Mouse (Mus musculus): Measurements from ENCODE around the gene Pus10. TPM values are rescaled to one million over a fixed set of nuclear protein-coding genes. Genes with fewer than 3 reads are reported as not detected.
A peak's percentile ranks its signal among the peaks of the same experiment; 100 is the strongest.

Pus10 gene
- total RNA-seq, 2 experiments from 2014 or later: 15.5 to 16.9 TPM

DNA sequence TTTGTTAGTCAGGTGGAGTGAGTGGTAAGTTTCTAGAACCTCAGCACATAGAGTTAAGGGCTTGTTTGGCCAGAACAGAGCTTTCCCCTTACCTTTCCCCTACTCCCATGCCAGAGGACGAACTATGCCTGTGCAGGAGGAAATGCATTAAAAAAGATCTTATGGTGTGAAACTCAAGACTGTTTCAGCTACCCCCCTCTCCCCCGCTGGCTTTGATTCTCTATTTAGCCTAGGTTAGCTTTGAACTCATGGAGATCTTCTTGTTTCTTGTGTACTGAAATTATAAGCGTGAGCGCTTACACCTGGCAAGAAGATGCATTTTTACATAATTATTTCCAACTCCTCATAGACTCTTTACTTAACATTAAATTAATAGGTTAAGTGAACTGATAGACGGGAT lies 1.1 kb downstream of the Pus10 start:
- intact Hi-C loops (cut with DNase I): loop anchor here (10.0 kb wide), 1 partner anchor 172 kb away; the partner anchor contains the start of gene Ahsa2
- DNase-seq: no peak
- peak overlapping the region; percentile 93 for H3K27ac ChIP-seq
- no peak for TF ChIP-seq CTCF (IDR thresholded peaks at IDR 0.05)
- H3K4me3 ChIP-seq: peak overlapping the region; percentile 74

DNA sequence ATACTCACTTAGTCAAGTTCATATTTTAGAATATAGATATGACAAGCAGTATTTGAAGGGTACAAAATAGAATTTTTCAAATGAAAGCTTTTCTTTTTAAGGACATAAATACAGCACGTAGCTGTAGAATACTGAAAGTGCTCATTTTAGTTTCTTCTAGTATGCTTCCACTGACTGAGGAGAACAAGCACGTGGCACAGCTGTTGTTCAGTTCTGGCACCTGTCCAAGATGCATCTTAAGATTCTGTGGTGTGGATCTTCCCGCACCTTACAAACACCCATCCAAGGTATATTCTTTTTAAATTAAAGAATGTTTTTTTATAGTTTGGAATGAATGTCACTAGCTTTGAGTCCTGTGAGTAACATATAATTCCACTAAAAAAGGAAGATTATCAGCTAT lies 1.7 kb downstream of the Pus10 start:
- no peak for TF ChIP-seq CTCF (IDR thresholded peaks at IDR 0.05)
- Histone ChIP-seq H3K27ac (peak overlapping the region; percentile 93), H3K4me3 (peak overlapping the region; percentile 74)
- intact Hi-C loops (cut with DNase I): loop anchor here (10.0 kb wide), 1 partner anchor 172 kb away; the partner anchor contains the start of gene Ahsa2
- DNase-seq: peak; percentile 25

DNA sequence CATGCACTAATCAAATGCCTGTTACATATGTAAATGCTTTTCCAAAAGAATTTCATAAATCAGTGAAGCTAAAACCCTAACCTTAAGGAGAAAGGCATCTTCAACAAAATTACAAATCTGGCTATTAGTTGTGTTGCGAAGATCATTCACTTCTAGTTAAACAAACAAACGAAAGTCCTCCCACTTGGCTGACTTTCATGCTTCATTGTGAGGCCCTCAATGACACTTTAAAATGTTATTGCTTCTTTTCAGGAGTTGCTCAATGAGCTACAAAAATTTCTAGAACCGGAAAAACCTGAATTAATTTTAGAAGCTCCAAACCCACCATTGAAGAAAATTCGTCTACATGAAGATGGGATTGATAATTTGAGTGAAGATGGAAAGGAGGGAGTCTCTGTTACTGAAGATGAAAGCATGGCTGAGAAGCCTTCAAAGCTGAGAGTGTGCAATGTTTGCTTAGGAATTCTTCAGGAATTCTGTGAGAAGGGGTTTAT lies 6.8 kb downstream of the Pus10 start:
- Histone ChIP-seq H3K4me3 (no peak overlapping the region), H3K27ac (no peak overlapping the region)
- no peak for DNase-seq
- intact Hi-C loops (cut with DNase I): loop anchor here (10.0 kb wide), 2 partner anchors 192 to 222 kb away; partner anchors contain the start of gene Papolg
- TF ChIP-seq CTCF (IDR thresholded peaks at IDR 0.05): no peak

DNA sequence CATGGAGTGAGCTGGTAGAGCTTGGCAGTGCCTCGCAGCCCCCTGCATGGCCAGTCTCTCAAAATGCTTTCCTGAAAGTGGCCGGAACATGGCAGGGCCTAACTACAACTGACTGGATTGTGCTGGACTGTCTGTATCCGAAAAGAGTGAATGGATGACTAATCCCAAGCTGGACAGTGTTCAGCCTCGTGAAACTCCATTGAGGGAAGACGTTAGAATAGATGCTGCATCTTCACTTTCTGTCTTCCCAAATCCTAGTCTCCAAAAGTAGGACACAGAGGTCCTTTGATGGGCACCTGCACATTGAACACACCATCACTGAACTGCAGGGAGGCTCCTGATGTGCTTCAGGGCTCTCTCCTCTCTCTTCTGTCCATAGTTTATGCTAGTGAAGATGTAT lies 10.6 kb downstream of the Pus10 start:
- Histone ChIP-seq H3K27ac (no peak overlapping the region), H3K4me3 (no peak overlapping the region)
- intact Hi-C loops (cut with DNase I): loop anchor here (10.0 kb wide), 2 partner anchors 189 to 219 kb away; partner anchors contain the start of gene Papolg
- DNase-seq: no peak
- no peak for TF ChIP-seq CTCF (IDR thresholded peaks at IDR 0.05)

DNA sequence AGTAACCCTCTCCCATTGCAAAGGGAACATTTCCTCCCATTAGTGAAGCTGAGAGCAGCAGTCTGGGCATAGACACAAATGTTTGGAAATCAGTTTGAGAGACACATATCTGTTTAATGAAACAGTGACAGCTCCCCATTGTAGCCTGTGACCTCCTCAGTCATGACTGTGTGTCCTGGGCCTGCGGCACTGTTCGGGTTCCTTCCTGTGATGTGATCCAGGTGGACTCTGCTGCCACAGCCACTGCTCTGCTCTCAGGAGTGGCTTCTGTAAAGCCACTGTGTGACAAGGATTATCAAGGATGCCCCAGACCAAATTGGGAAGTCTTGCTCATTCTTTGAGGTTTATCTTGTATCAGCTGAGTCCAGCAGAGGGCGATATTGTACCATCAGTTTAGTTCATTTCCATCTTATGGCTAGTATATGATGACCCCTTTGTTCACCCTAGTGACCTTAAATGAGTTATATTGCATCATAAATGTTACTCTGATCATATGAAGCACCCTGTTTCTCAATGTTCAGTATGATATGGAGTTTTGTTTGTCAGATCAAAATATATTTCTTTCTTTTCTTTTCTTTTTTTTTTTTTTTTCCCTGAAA lies 13.7 kb downstream of the Pus10 start:
- Histone ChIP-seq H3K4me3 (no peak overlapping the region), H3K27ac (no peak overlapping the region)
- peak; percentile 25 for DNase-seq
- peak; percentile 85 for TF ChIP-seq CTCF (IDR thresholded peaks at IDR 0.05)
- intact Hi-C loops (cut with DNase I): loop anchor here (2.0 to 10.0 kb wide), 3 partner anchors 186 to 276 kb away; partner anchors contain the start of gene Papolg

DNA sequence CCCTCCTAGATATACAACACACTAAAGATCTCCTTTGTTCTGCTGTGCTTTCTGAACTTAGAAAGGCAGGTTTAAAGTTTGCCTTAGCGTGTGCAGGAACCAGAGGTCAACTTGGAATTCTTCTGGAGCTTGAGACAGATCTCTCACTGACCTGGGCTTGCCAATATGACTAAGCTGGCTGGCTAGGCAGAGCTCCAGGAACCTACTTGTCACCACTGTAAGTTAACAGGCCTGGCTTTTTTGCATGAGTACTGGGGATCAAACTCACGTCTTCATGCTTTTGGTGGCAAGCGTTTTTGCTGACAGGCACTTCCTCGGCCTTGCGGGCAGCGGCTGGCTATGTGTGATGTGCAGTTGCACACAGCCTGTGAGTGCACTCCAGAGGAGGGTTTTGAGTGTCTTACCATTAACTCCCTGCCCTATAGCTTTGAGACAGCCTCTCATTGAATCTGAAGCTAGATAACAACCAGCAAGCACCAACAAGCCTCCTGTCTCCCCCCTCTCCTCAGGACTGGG lies 15.0 kb downstream of the Pus10 start:
- Histone ChIP-seq H3K4me3 (no peak overlapping the region), H3K27ac (no peak overlapping the region)
- peak; percentile 22 for DNase-seq
- no peak for TF ChIP-seq CTCF (IDR thresholded peaks at IDR 0.05)
- intact Hi-C loops (cut with DNase I): no loop called here

DNA sequence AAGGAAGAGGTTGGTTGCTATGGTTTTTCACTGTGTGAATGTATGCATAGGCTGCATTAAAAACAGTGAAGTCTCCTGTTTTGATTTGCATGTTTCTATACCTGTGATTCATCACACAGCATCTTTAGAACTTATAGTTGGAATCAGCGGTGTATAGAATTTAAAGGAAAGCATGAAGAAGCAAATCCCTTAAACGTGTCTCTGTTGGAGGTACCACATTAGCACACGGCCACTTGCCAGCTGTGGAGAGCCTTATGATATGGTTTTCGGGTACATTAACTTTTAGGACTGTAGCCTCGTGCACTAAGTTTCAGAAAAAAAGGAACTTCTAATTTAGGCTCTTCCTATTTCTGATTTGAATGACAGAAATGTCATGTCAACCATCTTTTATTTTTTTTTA lies 17.1 kb downstream of the Pus10 start:
- intact Hi-C loops (cut with DNase I): no loop called here
- no peak overlapping the region for H3K27ac ChIP-seq
- no peak for TF ChIP-seq CTCF (IDR thresholded peaks at IDR 0.05)
- no peak for DNase-seq
- no peak overlapping the region for H3K4me3 ChIP-seq

DNA sequence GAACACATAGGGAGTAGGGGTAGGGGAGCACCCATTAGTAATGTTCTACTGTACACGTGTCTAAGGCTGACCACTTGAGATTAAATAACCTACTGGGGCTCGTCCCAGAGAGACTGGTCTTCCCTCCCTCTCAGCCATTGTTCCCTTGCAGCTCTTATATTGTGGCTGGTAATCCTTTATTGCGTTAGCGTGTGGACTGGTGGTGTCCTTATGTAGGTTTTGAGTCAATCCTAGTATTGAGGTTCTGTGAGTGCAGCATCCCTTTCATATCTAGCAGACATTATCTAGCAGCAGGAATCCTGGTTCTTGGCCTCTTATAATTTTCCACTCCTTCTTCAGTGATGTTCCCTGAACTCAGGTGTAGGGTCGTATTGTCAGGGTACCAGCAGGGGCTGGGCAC lies 21.2 kb downstream of the Pus10 start:
- intact Hi-C loops (cut with DNase I): no loop called here
- TF ChIP-seq CTCF (IDR thresholded peaks at IDR 0.05): no peak

DNA sequence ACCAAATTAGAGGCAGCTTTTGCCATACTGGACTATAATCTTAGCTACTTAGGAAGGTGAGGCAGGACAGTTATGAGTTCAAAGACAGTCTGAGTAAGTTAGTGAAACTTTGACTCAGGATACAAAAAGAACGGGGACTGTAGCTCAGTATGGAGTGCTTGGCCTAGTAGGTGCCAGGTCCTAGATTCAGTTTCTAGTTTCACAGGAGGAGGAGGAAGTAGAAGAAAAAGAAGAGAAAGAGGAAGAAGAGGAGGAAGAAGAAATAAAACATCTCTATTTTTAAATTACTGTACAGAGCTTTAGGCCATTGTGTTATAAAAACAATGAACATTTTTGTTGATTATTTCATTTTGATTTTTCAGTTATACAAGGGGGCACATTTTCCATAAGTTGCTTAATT lies 22.6 kb downstream of the Pus10 start:
- intact Hi-C loops (cut with DNase I): no loop called here
- no peak for TF ChIP-seq CTCF (IDR thresholded peaks at IDR 0.05)
- DNase-seq: no peak
- Histone ChIP-seq H3K27ac (no peak overlapping the region), H3K4me3 (no peak overlapping the region)

More for the DNA sequence above, 21.2 kb downstream of the Pus10 start:
- H3K27ac ChIP-seq: no peak overlapping the region
- no peak for DNase-seq
- H3K4me3 ChIP-seq: no peak overlapping the region

DNA sequence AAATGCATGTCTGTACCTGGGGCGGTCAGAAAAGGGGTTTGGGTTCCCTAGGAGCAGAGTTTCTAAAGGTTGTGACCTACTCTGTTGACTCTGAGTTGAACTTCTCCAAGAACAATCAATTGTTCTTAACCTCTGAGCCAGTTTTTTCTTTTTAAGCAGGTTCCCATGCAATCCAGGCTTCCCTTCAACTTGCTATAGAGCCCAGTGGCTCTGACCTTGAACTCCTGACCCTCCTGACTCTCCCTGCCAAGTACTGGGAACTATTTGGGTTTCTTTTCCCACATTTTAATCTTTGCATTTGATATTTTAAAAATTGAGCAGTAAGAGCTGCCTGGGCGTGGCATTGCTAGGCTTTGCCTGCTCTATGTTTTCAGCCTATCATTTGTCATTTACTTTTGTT lies 27.8 kb downstream of the Pus10 start:
- no peak overlapping the region for H3K27ac ChIP-seq
- intact Hi-C loops (cut with DNase I): no loop called here
- TF ChIP-seq CTCF (IDR thresholded peaks at IDR 0.05): no peak

DNA sequence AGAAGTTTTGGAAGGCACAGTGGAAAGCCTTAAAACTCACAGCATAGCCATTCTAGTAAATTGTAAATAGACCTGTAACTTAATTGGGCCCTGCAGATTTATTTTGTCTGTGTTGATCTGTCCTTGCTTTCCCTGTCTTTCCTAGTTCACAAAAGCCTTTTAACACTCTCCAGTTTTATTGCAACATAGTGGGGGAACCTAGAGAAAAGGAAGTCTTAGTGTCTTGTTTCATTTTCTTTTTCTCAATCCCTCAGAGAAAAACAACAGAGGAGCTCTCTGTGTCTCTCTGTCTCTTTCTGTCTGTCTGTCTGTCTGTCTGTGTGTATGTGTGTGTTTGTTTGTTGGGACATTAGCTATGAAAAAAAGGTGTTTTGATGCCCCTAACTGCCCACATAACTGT lies 30.4 kb downstream of the Pus10 start:
- no peak for TF ChIP-seq CTCF (IDR thresholded peaks at IDR 0.05)
- no peak for DNase-seq
- H3K27ac ChIP-seq: 0 out of 2 replicates have a peak overlapping the region, but pooled peaks have one; percentile 1
- intact Hi-C loops (cut with DNase I): no loop called here
- H3K4me3 ChIP-seq: no peak overlapping the region

More for the DNA sequence above, 27.8 kb downstream of the Pus10 start:
- H3K4me3 ChIP-seq: no peak overlapping the region
- DNase-seq: no peak

DNA sequence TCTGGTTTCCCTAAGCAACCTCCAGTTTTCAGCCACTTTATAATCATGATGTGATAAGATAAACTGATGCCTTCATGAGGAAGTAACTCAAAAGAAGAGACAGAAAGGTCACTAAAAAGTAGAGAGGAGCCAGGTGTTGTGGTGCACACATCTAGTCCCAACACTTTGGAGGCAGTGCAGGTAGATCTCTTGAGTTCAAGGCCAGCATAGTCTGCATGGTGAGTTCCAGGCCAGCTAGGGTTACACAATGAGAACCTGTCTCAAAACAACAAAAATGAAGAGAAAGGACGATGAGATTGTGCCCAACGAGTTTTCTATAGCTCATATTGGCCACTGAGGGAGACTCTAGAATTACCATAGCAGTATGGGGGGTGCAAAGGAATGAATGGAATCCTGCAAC lies 33.1 kb downstream of the Pus10 start:
- Histone ChIP-seq H3K27ac (no peak overlapping the region), H3K4me3 (no peak overlapping the region)
- intact Hi-C loops (cut with DNase I): no loop called here
- DNase-seq: no peak
- no peak for TF ChIP-seq CTCF (IDR thresholded peaks at IDR 0.05)

DNA sequence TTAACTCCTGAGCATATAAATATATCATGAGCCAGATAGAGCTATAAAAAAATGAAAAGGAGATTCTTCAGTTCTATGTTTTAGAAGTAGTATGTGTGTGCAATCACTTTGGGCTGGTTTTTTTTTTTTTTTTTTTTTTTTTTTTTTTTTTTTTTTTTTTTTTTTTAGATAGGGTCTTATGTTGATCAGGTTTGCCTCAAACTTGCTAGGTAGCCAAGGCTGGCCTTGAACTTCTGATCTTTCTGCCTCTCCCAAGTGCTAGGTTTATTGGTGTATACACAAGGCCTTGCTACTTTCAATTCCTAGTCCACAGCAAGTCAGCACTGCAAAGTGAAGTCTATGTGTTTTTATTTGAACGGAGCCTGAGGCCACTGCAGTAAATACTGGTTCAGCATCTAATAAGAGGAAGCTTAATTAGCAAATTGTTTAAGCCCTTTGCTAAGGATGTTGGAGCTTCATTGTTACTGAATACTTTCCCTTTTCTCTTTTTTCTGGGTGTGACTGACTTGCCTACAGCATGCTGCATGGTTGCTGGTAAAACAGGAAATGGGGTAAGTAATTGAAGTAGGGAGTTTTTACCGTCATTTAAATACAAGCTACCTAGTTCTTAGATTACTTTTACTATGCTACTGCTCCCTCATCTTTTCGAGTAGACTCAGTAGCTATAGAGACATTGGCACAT lies 34.1 kb downstream of the Pus10 start:
- Histone ChIP-seq H3K4me3 (no peak overlapping the region), H3K27ac (no peak overlapping the region)
- intact Hi-C loops (cut with DNase I): no loop called here
- TF ChIP-seq CTCF (IDR thresholded peaks at IDR 0.05): no peak
- DNase-seq: no peak
